Mouse (Mus musculus) stomach, postnatal 0 days (tissue): Measurements from ENCODE around the gene C8b. TPM values are rescaled to one million over a fixed set of nuclear protein-coding genes. Genes with fewer than 3 reads are reported as not detected.

Experiments used
- ATAC-seq: fragments of 200-750 bp; cut with Nextera tagmentation; 2 replicates; pipeline ENCODE4 v1.8.0; 2017; ENCODE audit not compliant: low FRiP score, low TSS enrichment
- DNase-seq: peaks from one replicate; pipeline ENCODE4 v3.0.0-alpha.2; 2016; ENCODE audit warnings: low spot score
- H3K27ac ChIP-seq: fragments of 300-500 bp; sonication (generic); replicated peaks from 2 replicates; pipeline ENCODE4 v1.5.1; 2014; ENCODE audit warnings: mild to moderate bottlenecking, control low read depth
- H3K27me3 ChIP-seq: fragments of 300-500 bp; sonication (generic); 2 replicates; pipeline ENCODE4 v1.6.1; 2014; ENCODE audit warnings: low read length; ENCODE audit not compliant: control insufficient read depth, insufficient read depth
- H3K36me3 ChIP-seq: fragments of 300-500 bp; sonication (generic); 2 replicates; pipeline ENCODE4 v1.6.1; 2014; ENCODE audit warnings: low read length, mixed read lengths; ENCODE audit not compliant: control insufficient read depth, insufficient read depth
- H3K4me1 ChIP-seq: fragments of 300-500 bp; sonication (generic); replicated peaks from 2 replicates; pipeline ENCODE4 v1.6.1; 2014; ENCODE audit warnings: antibody characterized with exemption; ENCODE audit not compliant: control insufficient read depth, insufficient read depth
- H3K4me2 ChIP-seq: fragments of 300-500 bp; sonication (generic); replicated peaks from 2 replicates; pipeline ENCODE4 v1.6.1; 2014; ENCODE audit warnings: low read depth, mild to moderate bottlenecking, control low read depth, moderate library complexity
- H3K4me3 ChIP-seq: fragments of 300-500 bp; sonication (generic); 2 replicates; pipeline ENCODE4 v1.5.1; 2014; ENCODE audit warnings: low read depth, low read length, control low read depth
- H3K9ac ChIP-seq: fragments of 300-500 bp; sonication (generic); 2 replicates; pipeline ENCODE4 v1.6.1; 2014; ENCODE audit warnings: mild to moderate bottlenecking, low read length, control low read depth, mixed read lengths
- H3K9me3 ChIP-seq: fragments of 300-500 bp; sonication (generic); 2 replicates; pipeline ENCODE4 v1.6.1; 2016; ENCODE audit warnings: low read length; ENCODE audit not compliant: control insufficient read depth
- CTCF ChIP-seq: IDR thresholded peaks from 2 replicates; pipeline ENCODE4 v1.5.1; 2016; ENCODE audit warnings: antibody characterized with exemption, low read depth, mild to moderate bottlenecking, moderate library complexity
- EP300 ChIP-seq: optimal IDR thresholded peaks from 2 replicates; pipeline ENCODE3; 2016; ENCODE audit warnings: antibody characterized with exemption
- WGBS: fragments of 180-500 bp; shearing (Covaris S2); extraction: QIAGEN DNeasy Blood & Tissue Kit; methylation state at CpG from one replicate; pipeline ENCODE4 v1.1.7; 2014; 5-methylcytosine and 5-hydroxymethylcytosine counted together
- polyA plus RNA-seq: library from polyadenylated mRNA; unstranded; fragments of >200 nt; fragmentation: Nextera tagmentation; extraction: Ambion mirVana; gene quantifications from 2 replicates; pipeline ENCODE4 v1.2.1, GENCODE M21; 2015

C8b gene
- polyA plus RNA-seq = 0.17 and 0.46 TPM in 2 replicates

GRCm38 (mm10) chr4:104766065-104766464 lies at the start of gene C8b:
Gene C8b (plus strand): TSS chr4:104766317.
- no peak within 1 kb of the TSS for H3K4me3 ChIP-seq
- DNase-seq (no peak), ATAC-seq (no peak)
- H3K9me3 ChIP-seq = no peaks in the 10 kb centered on the region
- no peak within 1 kb of the TSS for H3K27ac ChIP-seq
- no peaks in the 10 kb centered on the region for H3K36me3 ChIP-seq
- no peaks in the 10 kb centered on the region for H3K27me3 ChIP-seq
- H3K4me2 ChIP-seq = no peak within 1 kb of the TSS
- H3K4me1 ChIP-seq = no peaks in the 10 kb centered on the region
- 55% methylated on average over 8 of the region's 8 CpGs for WGBS
- TF ChIP-seq EP300 (no peak), CTCF (no peak)
- no peak within 1 kb of the TSS for H3K9ac ChIP-seq

- Histone ChIP-seq H3K4me1 (no peaks in the 10 kb centered on the region), H3K27me3 (no peaks in the 10 kb centered on the region), H3K9me3 (no peaks in the 10 kb centered on the region), H3K4me3 (no peak overlapping the region), H3K4me2 (no peak overlapping the region), H3K36me3 (no peaks in the 10 kb centered on the region), H3K9ac (no peak overlapping the region), H3K27ac (no peak overlapping the region)
- DNase-seq (no peak), ATAC-seq (no peak)
- WGBS = 70% methylated on average over 1 of the region's 1 CpGs
- TF ChIP-seq CTCF (no peak), EP300 (no peak)
These were observed 49.6 kb upstream of the C8b start for GRCm38 (mm10) chr4:104716506-104716905.

GRCm38 (mm10) chr4:104718973-104719795 lies 46.9 kb upstream of the C8b start:
- DNase-seq (peak; percentile 35), ATAC-seq (peak; percentile 32; the same call in 1 of the 2 replicates)

GRCm38 (mm10) chr4:104723527-104724045 lies 42.5 kb upstream of the C8b start:
- Histone ChIP-seq H3K4me1 (no peaks in the 10 kb centered on the region), H3K27me3 (no peaks in the 10 kb centered on the region), H3K4me3 (no peak overlapping the region), H3K4me2 (no peak overlapping the region), H3K27ac (no peak overlapping the region), H3K9ac (no peak overlapping the region), H3K9me3 (no peaks in the 10 kb centered on the region), H3K36me3 (no peaks in the 10 kb centered on the region)
- no peak for TF ChIP-seq CTCF
- TF ChIP-seq EP300 = no peak
- ATAC-seq = no peak
- no peak for DNase-seq
- WGBS = 56% methylated on average over 6 of the region's 6 CpGs

More at GRCm38 (mm10) chr4:104718973-104719795, 46.9 kb upstream of the C8b start:
- Histone ChIP-seq H3K4me1 (no peaks in the 10 kb centered on the region), H3K9me3 (no peaks in the 10 kb centered on the region), H3K4me2 (no peak overlapping the region), H3K9ac (no peak overlapping the region), H3K4me3 (no peak overlapping the region), H3K27me3 (no peaks in the 10 kb centered on the region), H3K36me3 (no peaks in the 10 kb centered on the region), H3K27ac (no peak overlapping the region)
- 41% methylated on average over 13 of the region's 13 CpGs for WGBS
- TF ChIP-seq EP300 (no peak), CTCF (no peak)

- no peak for TF ChIP-seq EP300
- TF ChIP-seq CTCF = no peak
- no peaks in the 10 kb centered on the region for H3K4me1 ChIP-seq
- H3K27me3 ChIP-seq = no peaks in the 10 kb centered on the region
- no peak overlapping the region for H3K27ac ChIP-seq
- DNase-seq (no peak), ATAC-seq (no peak)
- no peak overlapping the region for H3K9ac ChIP-seq
- H3K4me2 ChIP-seq = no peak overlapping the region
- H3K4me3 ChIP-seq = no peak overlapping the region
- no peaks in the 10 kb centered on the region for H3K36me3 ChIP-seq
- no peaks in the 10 kb centered on the region for H3K9me3 ChIP-seq
- WGBS = 64% methylated on average over 5 of the region's 5 CpGs
These were observed 41.9 kb upstream of the C8b start for GRCm38 (mm10) chr4:104724258-104724657.

- Histone ChIP-seq H3K4me3 (no peak overlapping the region), H3K4me2 (no peak overlapping the region), H3K27me3 (no peaks in the 10 kb centered on the region), H3K27ac (no peak overlapping the region), H3K36me3 (no peaks in the 10 kb centered on the region), H3K9me3 (no peaks in the 10 kb centered on the region), H3K9ac (no peak overlapping the region), H3K4me1 (no peaks in the 10 kb centered on the region)
- no peak for DNase-seq
- WGBS = 50% methylated on average over 3 of the region's 3 CpGs
- no peak for ATAC-seq
- TF ChIP-seq CTCF (peak; percentile 61), EP300 (no peak)
These were observed 40.4 kb upstream of the C8b start for GRCm38 (mm10) chr4:104725673-104726072.
